Comparison of ENCODE assay signal across 12 mouse cellular contexts in the genomic region with DNA sequence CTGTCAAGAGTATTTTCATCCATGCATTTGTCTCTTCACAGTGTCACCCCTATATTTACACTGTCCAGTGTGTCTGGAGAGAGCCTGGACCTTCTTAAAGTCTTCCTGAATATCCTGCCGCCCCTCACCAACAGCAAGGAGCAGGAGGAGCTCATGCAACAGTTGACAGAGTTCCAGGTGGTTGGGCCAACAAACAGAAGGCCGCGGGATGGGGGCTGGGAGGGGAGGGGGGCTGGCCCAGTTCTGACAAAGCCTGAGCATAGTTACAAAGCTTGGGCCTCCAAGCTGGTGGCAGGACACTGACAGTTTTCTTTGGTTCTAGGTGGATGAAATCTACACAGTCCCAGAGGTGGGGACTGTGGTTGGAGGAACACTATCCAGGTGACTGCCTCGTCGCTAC. TPM values are rescaled to one million over a fixed set of nuclear protein-coding genes. Genes with fewer than 3 reads are reported as not detected.
"Had no signal": no experiment of that assay in that cellular context is flagged by ENCODE, and none has a peak within 500 bp of the region (broad histone marks: within the 10 kb centered on the region; RNA-seq: fewer than 3 reads in every experiment).

No protein-coding gene starts in this region.

- DNase-seq: layer of hippocampus, postnatal 36 days; lung, adult 18-20 months; midbrain, embryonic 14.5 days; right cerebral cortex, adult 18-20 months; right cerebral cortex, postnatal 25 days had no signal

- H3K9ac ChIP-seq: kidney, embryonic 15.5 days; limb, embryonic 13.5 days; neural tube, embryonic 15.5 days had no signal

- H3K27ac ChIP-seq: kidney, embryonic 15.5 days; limb, embryonic 13.5 days; midbrain, embryonic 10.5 days; neural tube, embryonic 15.5 days had no signal

- H3K4me3 ChIP-seq: kidney, embryonic 15.5 days; limb, embryonic 13.5 days; midbrain, embryonic 10.5 days; myocyte; neural tube, embryonic 15.5 days had no signal

- H3K4me2 ChIP-seq: kidney, embryonic 15.5 days; limb, embryonic 13.5 days; liver, embryonic 11.5 days; neural tube, embryonic 15.5 days had no signal

- H3K9me3 ChIP-seq: kidney, embryonic 15.5 days; limb, embryonic 13.5 days; midbrain, embryonic 10.5 days; neural tube, embryonic 15.5 days had no signal

- H3K27me3 ChIP-seq: kidney, embryonic 15.5 days; limb, embryonic 13.5 days; neural tube, embryonic 15.5 days had no signal

RNA-seq across cellular contexts. Expression of gene Rsph9, which starts 22.3 kb away (rescaled TPM):
- total RNA-seq: megakaryocyte, adult 5-6 weeks had no signal
